9 mouse cellular contexts compared by ENCODE assay signal in genomic region chr2:84186126-84186701, GRCm38 (mm10).
DNase-seq lines count a peak whose midpoint lies in the region; ATAC-seq lines count a peak whose summit lies in the region.
"Had no signal": no experiment of that assay in that cellular context is flagged by ENCODE, and none has a peak within 500 bp of the region (broad histone marks: within the 10 kb centered on the region; RNA-seq: fewer than 3 reads in every experiment).

No protein-coding gene starts in this region.

- no peaks in the 10 kb centered on the region for H3K27me3 ChIP-seq in embryonic facial prominence, embryonic 10.5 days (replicated peaks; ENCODE audit: low read depth, poor library complexity, severe bottlenecking)
- no peaks in the 10 kb centered on the region for H3K27me3 ChIP-seq in lung, embryonic 16.5 days (ENCODE audit: control insufficient read depth, insufficient read depth, low read depth, low read length)
- H3K27me3 ChIP-seq in stomach, embryonic 14.5 days (ENCODE audit: control insufficient read depth, insufficient read depth, low read length): no peaks in the 10 kb centered on the region
- H3K27me3 ChIP-seq: limb, embryonic 15.5 days had no signal

- H3K4me2 ChIP-seq in lung, embryonic 16.5 days (ENCODE audit: low read depth, low read length): no peak overlapping the region
- no peak overlapping the region for H3K4me2 ChIP-seq in stomach, embryonic 14.5 days (replicated peaks; ENCODE audit: low read depth, low read length)
- H3K4me2 ChIP-seq: limb, embryonic 15.5 days had no signal

- no peak overlapping the region for H3K9ac ChIP-seq in lung, embryonic 16.5 days (ENCODE audit: low read length)
- H3K9ac ChIP-seq in stomach, embryonic 14.5 days (replicated peaks; ENCODE audit: low read depth, low read length): no peak overlapping the region
- H3K9ac ChIP-seq: limb, embryonic 15.5 days had no signal

- peaks cover 14% of the 10 kb centered on the region; the same call in 1 of the 2 replicates for H3K4me1 ChIP-seq in embryonic facial prominence, embryonic 10.5 days
- H3K4me1 ChIP-seq in lung, embryonic 16.5 days (replicated peaks; ENCODE audit: control insufficient read depth, insufficient read depth, low read length): no peaks in the 10 kb centered on the region; the same call in 1 of the 2 replicates
- H3K4me1 ChIP-seq in stomach, embryonic 14.5 days (ENCODE audit: control insufficient read depth, insufficient read depth, low read length): peaks cover 13% of the 10 kb centered on the region; the same call in 1 of the 2 replicates

- DNase-seq in adrenal gland, adult 2 months: peak; percentile 37
- peak; percentile 52 for DNase-seq in embryonic facial prominence, embryonic 10.5 days (ENCODE audit: low spot score)
- DNase-seq in heart, adult 9 months (ENCODE audit: low spot score in 2 of 2): peak; percentile 67 to 68
- peak; percentile 58 for DNase-seq in kidney, adult 9 months
- no peak for DNase-seq in T-cell, adult 2 months (ENCODE audit: low spot score)
- DNase-seq in left cerebral cortex, adult 11 months (ENCODE audit: low spot score): no peak

- H3K4me3 ChIP-seq in embryonic facial prominence, embryonic 10.5 days: no peak overlapping the region
- H3K4me3 ChIP-seq in lung, embryonic 16.5 days (ENCODE audit: low read length): no peak overlapping the region
- no peak overlapping the region for H3K4me3 ChIP-seq in stomach, embryonic 14.5 days (ENCODE audit: low read depth, low read length)
- H3K4me3 ChIP-seq: limb, embryonic 15.5 days had no signal

- 49% methylated on average over 9 of the region's 9 CpGs for WGBS in embryonic facial prominence, embryonic 10.5 days
- WGBS in lung, embryonic 16.5 days: 37% methylated on average over 9 of the region's 9 CpGs
- WGBS in stomach, embryonic 14.5 days: 32% methylated on average over 9 of the region's 9 CpGs

- H3K27ac ChIP-seq in embryonic facial prominence, embryonic 10.5 days (replicated peaks): no peak overlapping the region; the same call in 1 of the 2 replicates
- peak overlapping the region; percentile 66; the same call in 1 of the 2 replicates for H3K27ac ChIP-seq in lung, embryonic 16.5 days (ENCODE audit: low read length)
- peak overlapping the region; percentile 55; the same call in 1 of the 2 replicates for H3K27ac ChIP-seq in stomach, embryonic 14.5 days (ENCODE audit: low read length)
- H3K27ac ChIP-seq: limb, embryonic 15.5 days had no signal

- H3K36me3 ChIP-seq in embryonic facial prominence, embryonic 10.5 days (replicated peaks): no peaks in the 10 kb centered on the region
- H3K36me3 ChIP-seq in lung, embryonic 16.5 days (ENCODE audit: control insufficient read depth, insufficient read depth, low read length): no peaks in the 10 kb centered on the region
- H3K36me3 ChIP-seq in stomach, embryonic 14.5 days (ENCODE audit: control insufficient read depth, insufficient read depth, low read length): no peaks in the 10 kb centered on the region
- H3K36me3 ChIP-seq: limb, embryonic 15.5 days had no signal

- no peaks in the 10 kb centered on the region for H3K9me3 ChIP-seq in embryonic facial prominence, embryonic 10.5 days
- no peaks in the 10 kb centered on the region for H3K9me3 ChIP-seq in lung, embryonic 16.5 days (ENCODE audit: control insufficient read depth, low read length)
- H3K9me3 ChIP-seq in stomach, embryonic 14.5 days (ENCODE audit: control insufficient read depth, low read depth, low read length): no peaks in the 10 kb centered on the region
- H3K9me3 ChIP-seq: limb, embryonic 15.5 days had no signal

- ATAC-seq in lung, embryonic 16.5 days (ENCODE audit: low read depth): peak; percentile 93
- peak; percentile 82; the same call in 1 of the 2 replicates for ATAC-seq in stomach, embryonic 14.5 days (ENCODE audit: insufficient number of reproducible peaks, insufficient read depth, low FRiP score, low read depth)

Comparison
In these comparisons a context has a peak if more than half of its experiments do, and no peak if none do; other contexts are left out.
1. DNase-seq: peak in adrenal gland, adult 2 months (single experiment), embryonic facial prominence, embryonic 10.5 days (single experiment), heart, adult 9 months (2 of 2) and kidney, adult 9 months (single experiment); none in T-cell, adult 2 months (single experiment) and left cerebral cortex, adult 11 months (single experiment).